In the genomic region with DNA sequence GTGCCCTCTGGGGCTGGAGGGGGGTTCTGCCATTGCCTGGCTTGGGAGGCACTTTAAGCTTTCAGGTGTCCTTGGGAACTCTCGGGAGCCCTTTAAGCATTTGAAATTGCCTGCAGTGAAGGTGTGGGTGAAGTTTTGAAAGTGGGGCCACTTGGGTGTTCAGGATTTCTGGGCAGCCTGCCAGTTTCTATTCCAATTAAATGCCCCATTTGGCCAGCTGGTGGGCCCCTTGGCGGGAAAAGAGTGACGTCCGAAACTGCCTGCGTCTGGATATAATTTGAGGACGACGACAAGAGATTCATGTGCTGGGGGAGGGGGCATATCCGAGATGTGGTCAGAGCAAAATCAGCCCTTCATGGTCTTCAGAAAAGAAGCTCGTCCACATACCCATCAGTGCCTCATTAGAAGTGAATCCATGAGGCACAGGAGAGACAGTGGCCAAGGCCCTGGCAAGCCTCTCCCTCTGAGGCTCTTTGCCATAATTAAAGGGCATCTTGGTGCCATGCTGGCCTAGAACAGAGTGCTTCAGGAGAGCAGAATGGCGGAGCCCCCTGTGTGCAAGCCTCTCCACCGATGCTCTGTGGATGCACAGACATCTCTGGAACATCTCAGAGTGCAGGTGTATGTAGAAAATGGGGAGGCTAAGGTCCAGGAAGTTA, we compare ENCODE assay signal across 11 mouse cellular contexts. TPM values are rescaled to one million over a fixed set of nuclear protein-coding genes. Genes with fewer than 3 reads are reported as not detected.
DNase-seq lines count a peak whose midpoint lies in the region; ATAC-seq lines count a peak whose summit lies in the region.
"Had no signal": no experiment of that assay in that cellular context is flagged by ENCODE, and none has a peak within 500 bp of the region (broad histone marks: within the 10 kb centered on the region; RNA-seq: fewer than 3 reads in every experiment).

No protein-coding gene starts in this region.

- no peak overlapping the region for H3K27ac ChIP-seq in hindbrain, embryonic 14.5 days
- H3K27ac ChIP-seq: neural tube, embryonic 12.5 days had no signal

- 0 out of 2 replicates have a peak, but pooled peaks cover 7% of the 10 kb centered on the region for H3K4me1 ChIP-seq in hindbrain, embryonic 14.5 days (replicated peaks; ENCODE audit: control insufficient read depth, insufficient read depth, low read length)

- H3K9ac ChIP-seq in hindbrain, embryonic 14.5 days: no peak overlapping the region
- H3K9ac ChIP-seq: neural tube, embryonic 12.5 days had no signal

- H3K27me3 ChIP-seq in hindbrain, embryonic 14.5 days (ENCODE audit: control insufficient read depth, insufficient read depth, low read length): no peaks in the 10 kb centered on the region

- peak; percentile 85 to 88 for DNase-seq in cerebellum, postnatal 10 days
- DNase-seq in layer of hippocampus, postnatal 14 days (ENCODE audit: low spot score in 2 of 2): peak; percentile 36 to 50
- DNase-seq in layer of hippocampus, postnatal 25 days (ENCODE audit: extremely low spot score in 1 of 2, low spot score in 1 of 2): no peak
- peak; percentile 10 for DNase-seq in brain, adult 2 months (ENCODE audit: low read depth, low spot score)
- DNase-seq in hindbrain, embryonic 14.5 days (ENCODE audit: low spot score): peak; percentile 41
- no peak for DNase-seq in c-Kit-positive CD71-positive TER-119-positive erythroid progenitor cells, embryonic 14.5 days (ENCODE audit: low spot score)
- DNase-seq in ovary, postnatal 10 days (ENCODE audit: low spot score): no peak
- DNase-seq: adrenal gland, postnatal 25 days; gastrocnemius, postnatal 14 days had no signal

- no peak overlapping the region for H3K4me2 ChIP-seq in hindbrain, embryonic 14.5 days (replicated peaks)
- H3K4me2 ChIP-seq: neural tube, embryonic 12.5 days had no signal

- H3K9me3 ChIP-seq in hindbrain, embryonic 14.5 days (ENCODE audit: control insufficient read depth, low read length): no peaks in the 10 kb centered on the region
- H3K9me3 ChIP-seq: neural tube, embryonic 12.5 days had no signal

- no peak for ATAC-seq in cerebellum, adult (ENCODE audit: insufficient number of reproducible peaks, low FRiP score, low TSS enrichment)
- ATAC-seq in hindbrain, embryonic 14.5 days (ENCODE audit: low FRiP score): no peak

- no peaks in the 10 kb centered on the region for H3K36me3 ChIP-seq in hindbrain, embryonic 14.5 days (replicated peaks; ENCODE audit: control insufficient read depth, insufficient read depth)
- H3K36me3 ChIP-seq: neural tube, embryonic 12.5 days had no signal

- no peak overlapping the region for H3K4me3 ChIP-seq in hindbrain, embryonic 14.5 days (replicated peaks; ENCODE audit: low read length)
- H3K4me3 ChIP-seq: neural tube, embryonic 12.5 days had no signal

- WGBS in hindbrain, embryonic 14.5 days: 47% methylated on average over 11 of the region's 11 CpGs

RNA-seq across cellular contexts. Expression of gene 1810010D01Rik, which starts 26.4 kb away (rescaled TPM):
- not detected for total RNA-seq in layer of hippocampus, postnatal 14 days (2021)
- total RNA-seq in layer of hippocampus, postnatal 25 days (2021): 1 to 10 TPM in 1 of 2 experiments, under 1 TPM in 1; 0.44 to 1.5 TPM
- polyA plus RNA-seq in hindbrain, embryonic 14.5 days (2014; fragmentation: Nextera tagmentation; extraction: Ambion mirVana): not detected in 2 replicates

Comparison
In these comparisons a context has a peak if more than half of its experiments do, and no peak if none do; other contexts are left out.
1. DNase-seq: peak in cerebellum, postnatal 10 days (2 of 2), layer of hippocampus, postnatal 14 days (2 of 2), brain, adult 2 months (single experiment) and hindbrain, embryonic 14.5 days (single experiment); none in layer of hippocampus, postnatal 25 days (0 of 2), c-Kit-positive CD71-positive TER-119-positive erythroid progenitor cells, embryonic 14.5 days (single experiment) and ovary, postnatal 10 days (single experiment).